19 mouse cellular contexts compared by ENCODE assay signal in genomic region chr5:118658256-118658837, GRCm38 (mm10).
DNase-seq lines count a peak whose midpoint lies in the region; ATAC-seq and TF ChIP-seq lines count a peak whose summit lies in the region.
"Had no signal": no experiment of that assay in that cellular context is flagged by ENCODE, and none has a peak within 500 bp of the region (broad histone marks: within the 10 kb centered on the region; RNA-seq: fewer than 3 reads in every experiment).

No protein-coding gene starts in this region.

- H3K4me3 ChIP-seq in liver, embryonic 12.5 days: no peak overlapping the region
- no peak overlapping the region for H3K4me3 ChIP-seq in bone marrow, adult 2 months (replicated peaks; ENCODE audit: control insufficient read depth, low read depth, low read length)
- H3K4me3 ChIP-seq: embryonic facial prominence, embryonic 12.5 days; forebrain, embryonic 12.5 days; heart, embryonic 13.5 days; hindbrain, embryonic 13.5 days; layer of hippocampus, adult 2 months; liver, embryonic 13.5 days had no signal

- DNase-seq in liver: no peak
- DNase-seq in right cerebral cortex, postnatal 14 days: no peak
- no peak for DNase-seq in kidney, postnatal 4 days
- DNase-seq: cerebellum, adult 18-20 months; cerebellum, postnatal 14 days; kidney, adult 2 months; kidney, postnatal 14 days; liver, embryonic 13.5 days; lung, embryonic 14.5 days had no signal

- peaks cover 11% of the 10 kb centered on the region; the same call in 1 of the 2 replicates for H3K36me3 ChIP-seq in liver, embryonic 12.5 days
- H3K36me3 ChIP-seq: embryonic facial prominence, embryonic 12.5 days; forebrain, embryonic 12.5 days; heart, embryonic 13.5 days; hindbrain, embryonic 13.5 days; liver, embryonic 13.5 days had no signal

- H3K4me1 ChIP-seq in liver, embryonic 12.5 days: peaks cover 61% of the 10 kb centered on the region
- H3K4me1 ChIP-seq in bone marrow, adult 2 months (ENCODE audit: control insufficient read depth, insufficient read depth, low read length): peaks cover 9% of the 10 kb centered on the region

- peak overlapping the region; percentile 2; the same call in 1 of the 2 replicates for H3K9ac ChIP-seq in liver, embryonic 12.5 days
- H3K9ac ChIP-seq: embryonic facial prominence, embryonic 12.5 days; forebrain, embryonic 12.5 days; heart, embryonic 13.5 days; hindbrain, embryonic 13.5 days; liver, embryonic 13.5 days; lung, embryonic 14.5 days had no signal

- no peak for TF ChIP-seq CTCF in bone marrow, adult 2 months (IDR thresholded peaks at IDR 0.05; ENCODE audit: control insufficient read depth, insufficient read depth, low read length)

- no peak for TF ChIP-seq POLR2A in bone marrow, adult 2 months (IDR thresholded peaks at IDR 0.05; ENCODE audit: borderline replicate concordance, control insufficient read depth, low read depth, low read length)

- H3K9me3 ChIP-seq in liver, embryonic 12.5 days (replicated peaks): no peaks in the 10 kb centered on the region
- H3K9me3 ChIP-seq: embryonic facial prominence, embryonic 12.5 days; forebrain, embryonic 12.5 days; heart, embryonic 13.5 days; hindbrain, embryonic 13.5 days; liver, embryonic 13.5 days had no signal

- no peak overlapping the region for H3K27ac ChIP-seq in liver, embryonic 12.5 days
- peak overlapping the region; percentile 32; the same call in 1 of the 2 replicates for H3K27ac ChIP-seq in bone marrow, adult 2 months (ENCODE audit: control insufficient read depth, insufficient read depth, low read depth, low read length, poor library complexity)
- H3K27ac ChIP-seq: embryonic facial prominence, embryonic 12.5 days; forebrain, embryonic 12.5 days; heart, embryonic 13.5 days; hindbrain, embryonic 13.5 days; layer of hippocampus, adult 2 months; liver, embryonic 13.5 days had no signal

- no peak for ATAC-seq in liver, embryonic 12.5 days
- peak; percentile 69 for ATAC-seq in granulocyte monocyte progenitor cell, adult 5-6 weeks (replicated peaks; ENCODE audit: poor library complexity, severe bottlenecking)
- peak; percentile 36; the same call in 1 of the 2 replicates for ATAC-seq in megakaryocyte-erythroid progenitor cell, adult 5-6 weeks (replicated peaks; ENCODE audit: low FRiP score, low TSS enrichment, poor library complexity, severe bottlenecking)

- H3K4me2 ChIP-seq in liver, embryonic 12.5 days: no peak overlapping the region
- H3K4me2 ChIP-seq: embryonic facial prominence, embryonic 12.5 days; forebrain, embryonic 12.5 days; heart, embryonic 13.5 days; hindbrain, embryonic 13.5 days; liver, embryonic 13.5 days; lung, embryonic 14.5 days; midbrain, embryonic 11.5 days had no signal

- 57% methylated on average over 7 of the region's 7 CpGs for WGBS in liver, embryonic 12.5 days (ENCODE audit: insufficient replicate concordance)
- 16% methylated on average over 7 of the region's 7 CpGs for WGBS in bone marrow, adult 2 months

- no peaks in the 10 kb centered on the region for H3K27me3 ChIP-seq in liver, embryonic 12.5 days (replicated peaks)
- H3K27me3 ChIP-seq: embryonic facial prominence, embryonic 12.5 days; forebrain, embryonic 12.5 days; heart, embryonic 13.5 days; hindbrain, embryonic 13.5 days; liver, embryonic 13.5 days had no signal
